Mouse (Mus musculus): ENCODE results near the gene Smarce1.
A peak's percentile ranks its signal among the peaks of the same experiment; 100 is the strongest.

Gene Smarce1

GRCm38 (mm10) chr11:99229641-99230260 is 1.1 kb downstream of the Smarce1 start:
- peak; percentile 32 for DNase-seq (ENCODE audit: low read depth, low spot score)

DNA sequence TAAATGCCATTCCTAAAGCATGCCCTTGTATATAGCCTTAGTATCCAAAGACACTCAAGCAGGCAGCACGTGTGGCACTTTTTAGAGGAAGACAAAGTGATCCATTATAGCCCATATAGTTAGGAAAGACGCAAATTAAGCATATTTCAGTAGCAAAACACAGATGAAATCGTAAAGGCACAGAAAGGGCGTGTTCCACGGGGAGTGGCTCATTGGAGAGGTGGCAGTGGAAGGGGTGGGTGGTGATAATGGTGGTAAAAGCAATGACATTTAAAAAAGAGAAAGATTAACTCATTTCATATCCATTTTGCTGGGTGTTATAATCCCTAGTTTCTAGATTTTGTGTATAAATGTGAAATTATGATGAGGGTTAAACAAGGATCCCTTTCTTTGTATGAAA is 4.5 kb downstream of the Smarce1 start:
- no peak for DNase-seq (ENCODE audit: low read depth, low spot score)

- DNase-seq (ENCODE audit: low read depth, low spot score), result no peak
These were observed 7.5 kb downstream of the Smarce1 start for GRCm38 (mm10) chr11:99223310-99223709.

DNA sequence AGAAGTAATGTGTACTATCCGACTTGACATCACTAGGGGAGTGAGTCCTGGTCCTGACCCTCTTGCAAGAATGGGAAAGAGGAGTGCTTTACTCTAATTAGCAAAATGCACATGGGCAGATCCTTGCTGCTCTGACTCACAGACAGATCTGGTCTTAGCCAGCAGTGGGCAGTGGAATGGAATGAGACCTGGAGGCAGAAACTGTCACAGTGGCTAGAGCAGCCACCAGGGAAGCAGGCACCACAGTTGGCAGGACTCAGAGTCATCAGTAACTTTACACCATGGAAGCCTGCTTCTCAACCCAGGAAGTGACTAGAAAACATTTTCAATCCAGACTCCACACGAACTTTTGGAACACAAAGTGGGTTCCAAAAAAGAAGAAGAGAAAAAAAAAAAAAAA is 9.0 kb downstream of the Smarce1 start:
- no peak for DNase-seq (ENCODE audit: low read depth, low spot score)

DNA sequence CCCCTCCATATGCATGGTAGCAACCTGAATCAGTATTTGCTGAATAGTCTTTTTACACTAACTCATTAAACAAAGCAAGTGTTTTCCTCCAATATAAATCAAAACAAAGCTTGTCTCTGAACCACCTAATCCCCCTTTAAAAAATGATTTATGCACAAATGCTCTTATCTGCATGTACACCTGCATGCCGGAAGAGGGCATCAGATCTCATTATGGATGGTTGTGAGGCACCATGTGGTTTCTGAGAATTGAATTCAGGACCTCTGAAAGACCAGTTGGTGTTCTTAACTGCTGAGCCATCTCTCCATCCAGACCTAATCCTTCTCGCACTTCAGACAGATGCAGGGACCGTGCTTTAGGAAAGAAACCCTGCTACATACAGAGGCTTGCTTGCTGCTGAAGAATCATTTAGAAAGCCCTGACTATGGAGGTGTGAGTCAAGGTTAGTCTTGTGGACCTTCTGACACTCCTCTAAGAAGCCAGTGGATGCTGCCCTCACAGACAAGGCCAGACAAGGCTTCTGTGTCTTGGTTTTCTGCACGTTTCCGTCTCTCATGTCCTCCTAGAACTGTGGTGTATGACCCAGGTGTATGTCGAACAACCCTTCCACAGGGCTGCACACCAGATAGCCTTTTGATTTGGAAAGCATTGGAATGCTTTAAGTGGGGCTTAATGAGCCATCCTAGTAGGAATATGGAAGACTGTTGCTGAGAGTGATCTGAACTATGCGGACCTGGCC is 13.4 kb downstream of the Smarce1 start:
- DNase-seq (ENCODE audit: low read depth, low spot score), result no peak

GRCm38 (mm10) chr11:99216181-99216580 is 14.6 kb downstream of the Smarce1 start:
- no peak for DNase-seq (ENCODE audit: low read depth, low spot score)

DNA sequence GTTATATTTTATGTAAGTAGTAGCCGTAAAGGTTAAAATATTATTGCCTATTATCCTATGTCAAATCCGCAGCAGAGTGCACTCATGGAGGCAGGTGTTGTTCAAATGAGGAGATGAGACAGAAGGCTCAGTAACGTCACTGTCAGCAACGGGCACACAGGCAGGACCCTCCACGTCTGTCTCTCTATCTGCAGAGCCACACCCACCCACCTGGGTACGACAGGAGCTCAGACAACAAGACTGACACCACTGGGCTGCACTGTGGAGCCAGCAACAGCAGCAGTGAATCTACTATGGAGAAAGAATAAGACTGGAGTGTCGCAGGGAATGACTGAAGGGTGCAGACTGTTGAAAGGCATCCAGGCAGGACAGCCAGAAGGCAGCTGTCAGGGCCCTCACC is 18.1 kb downstream of the Smarce1 start:
- DNase-seq (ENCODE audit: low read depth, low spot score), result no peak

DNA sequence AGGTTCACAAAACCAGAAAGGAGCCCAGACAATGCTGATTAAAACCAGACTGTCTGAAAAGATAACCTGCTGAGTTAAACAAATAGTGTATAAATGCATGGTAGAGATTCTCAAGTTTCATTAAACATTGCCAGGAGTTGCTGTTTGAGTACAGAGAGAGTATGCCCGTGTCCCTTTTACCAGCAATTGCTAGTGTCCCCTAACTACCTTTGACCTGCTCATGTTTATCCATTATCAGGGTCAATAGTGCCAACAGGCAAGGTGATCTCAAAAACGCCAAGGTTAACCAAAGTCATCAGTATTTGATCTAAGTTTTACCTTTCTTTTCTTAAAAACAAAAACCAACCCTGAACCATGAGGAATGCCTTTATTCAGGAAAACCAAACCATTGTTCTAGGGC is 18.9 kb downstream of the Smarce1 start:
- DNase-seq (ENCODE audit: low read depth, low spot score), result no peak

GRCm38 (mm10) chr11:99208105-99208669 is 22.6 kb downstream of the Smarce1 start:
- no peak for DNase-seq (ENCODE audit: low read depth, low spot score)

DNA sequence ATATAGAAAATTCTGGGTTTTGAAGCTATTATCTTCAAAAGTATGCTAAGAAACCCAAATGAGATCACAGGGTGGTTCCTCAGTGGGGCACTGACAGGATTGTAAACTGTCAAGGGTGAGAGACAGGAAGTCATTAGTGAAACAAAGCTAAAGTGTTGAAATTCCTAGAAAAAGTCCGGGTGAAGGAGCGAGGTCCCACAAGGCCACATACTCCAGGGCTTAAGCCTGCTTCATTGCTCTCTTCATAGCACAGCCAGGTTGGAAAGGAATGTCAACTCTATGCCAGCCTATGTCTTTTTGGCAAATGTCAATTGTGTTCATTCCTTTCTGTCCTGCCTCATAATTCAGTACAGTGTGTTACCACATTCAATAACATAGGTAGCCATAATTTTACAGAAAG is 23.4 kb downstream of the Smarce1 start:
- DNase-seq (ENCODE audit: low read depth, low spot score), result no peak

DNA sequence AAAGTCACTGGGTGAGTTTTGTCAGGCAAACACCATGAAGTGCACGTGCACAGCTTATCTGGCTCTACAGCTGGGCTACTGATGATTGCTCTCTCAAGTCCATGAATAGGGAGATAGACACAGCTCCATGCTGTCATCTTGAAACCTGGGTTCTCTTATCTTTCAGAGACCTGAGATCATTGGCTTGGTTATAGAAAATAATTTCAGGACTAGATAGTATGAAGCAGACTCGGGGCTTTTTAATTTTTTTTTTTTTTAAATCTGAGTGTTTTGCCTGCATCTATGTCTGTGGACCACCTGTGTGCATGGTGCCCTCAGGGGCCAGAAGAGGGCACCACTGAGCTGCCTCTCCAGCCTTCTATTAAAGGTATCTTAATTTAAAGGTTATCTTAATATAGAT is 23.9 kb downstream of the Smarce1 start:
- DNase-seq (ENCODE audit: low read depth, low spot score), result peak; percentile 79

- DNase-seq (ENCODE audit: low read depth, low spot score), result peak; percentile 91
These were observed 41.6 kb downstream of the Smarce1 start for GRCm38 (mm10) chr11:99189154-99189582.

DNA sequence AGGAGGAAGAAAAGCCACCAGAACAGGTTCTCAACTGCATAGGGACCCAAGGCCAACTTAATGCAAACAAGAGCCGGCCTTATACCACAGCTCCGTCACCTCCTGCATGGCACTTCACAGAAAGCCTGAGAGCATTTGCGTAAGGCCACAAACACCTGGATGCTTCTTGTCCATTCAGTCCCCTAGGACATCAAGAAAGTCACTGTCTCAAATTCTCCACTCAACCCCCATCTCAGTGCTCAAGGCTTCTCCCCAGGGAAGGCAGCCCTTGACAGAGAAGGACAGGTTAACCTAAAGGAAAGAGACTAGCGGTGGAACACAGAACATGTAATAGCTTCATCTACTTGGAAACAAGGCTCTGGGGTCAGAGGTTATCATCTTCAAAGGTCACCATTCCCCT is 43.5 kb downstream of the Smarce1 start:
- DNase-seq (ENCODE audit: low read depth, low spot score), result no peak

- peak; percentile 49 for DNase-seq (ENCODE audit: low read depth, low spot score)
These were observed 44.0 kb downstream of the Smarce1 start for GRCm38 (mm10) chr11:99186836-99187235.

DNA sequence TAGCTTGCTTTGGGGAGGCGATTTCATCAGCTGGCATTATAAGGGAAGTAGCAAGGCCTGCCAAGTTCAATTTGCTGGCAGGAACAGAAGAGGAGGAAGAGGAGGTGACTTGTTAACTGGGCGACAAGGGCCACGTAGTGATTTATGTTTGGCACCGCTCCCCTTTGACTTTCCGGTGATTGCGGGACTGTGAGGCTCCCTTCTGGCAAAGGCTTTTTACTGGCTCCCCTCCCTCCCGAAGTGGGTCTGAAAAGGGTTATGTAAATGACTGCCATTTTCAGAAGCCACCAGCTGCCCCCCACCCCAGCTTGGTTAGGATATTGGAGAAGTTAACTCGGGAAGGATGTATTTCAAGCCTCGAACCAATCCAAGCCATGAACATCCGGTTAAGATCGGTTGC is 48.2 kb downstream of the Smarce1 start:
- DNase-seq (ENCODE audit: low read depth, low spot score), result peak; percentile 38

GRCm38 (mm10) chr11:99180071-99180470 is 50.7 kb downstream of the Smarce1 start:
- DNase-seq (ENCODE audit: low read depth, low spot score), result peak; percentile 68

- DNase-seq (ENCODE audit: low read depth, low spot score), result peak; percentile 41
These were observed 53.0 kb downstream of the Smarce1 start for GRCm38 (mm10) chr11:99177925-99178198.

- DNase-seq (ENCODE audit: low read depth, low spot score), result no peak
These were observed 53.5 kb downstream of the Smarce1 start for GRCm38 (mm10) chr11:99177054-99177924.

DNA sequence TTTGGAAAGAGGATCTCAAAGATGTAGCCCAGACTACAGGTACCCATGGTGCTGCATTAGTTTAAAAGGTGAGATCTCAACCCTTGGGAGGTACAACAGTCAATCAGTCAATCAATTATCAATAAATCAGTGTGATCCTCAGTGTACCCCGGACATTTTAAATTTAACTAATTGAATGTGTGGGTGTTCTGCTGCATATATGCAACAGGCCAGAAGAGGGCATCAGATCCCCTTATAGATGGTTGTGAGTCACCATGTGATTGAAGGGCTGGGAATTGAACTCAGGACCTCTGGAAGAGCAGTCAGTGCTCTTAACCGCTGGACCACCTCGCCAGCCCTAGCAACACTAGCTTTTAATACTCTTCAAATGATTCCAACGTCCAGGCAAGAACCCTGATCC is 58.8 kb downstream of the Smarce1 start:
- peak; percentile 52 for DNase-seq (ENCODE audit: low read depth, low spot score)

GRCm38 (mm10) chr11:99171442-99171841 is 59.4 kb downstream of the Smarce1 start:
- DNase-seq (ENCODE audit: low read depth, low spot score), result peak; percentile 45

GRCm38 (mm10) chr11:99170547-99171267 is 60.1 kb downstream of the Smarce1 start:
- peak; percentile 84 for DNase-seq (ENCODE audit: low read depth, low spot score)

GRCm38 (mm10) chr11:99170005-99170404 is 60.8 kb downstream of the Smarce1 start:
- no peak for DNase-seq (ENCODE audit: low read depth, low spot score)

Measured in CD4-positive, CD25-positive, alpha-beta regulatory T cell, adult 2 months (primary cell).